18 mouse cellular contexts compared by ENCODE assay signal in the genomic region with DNA sequence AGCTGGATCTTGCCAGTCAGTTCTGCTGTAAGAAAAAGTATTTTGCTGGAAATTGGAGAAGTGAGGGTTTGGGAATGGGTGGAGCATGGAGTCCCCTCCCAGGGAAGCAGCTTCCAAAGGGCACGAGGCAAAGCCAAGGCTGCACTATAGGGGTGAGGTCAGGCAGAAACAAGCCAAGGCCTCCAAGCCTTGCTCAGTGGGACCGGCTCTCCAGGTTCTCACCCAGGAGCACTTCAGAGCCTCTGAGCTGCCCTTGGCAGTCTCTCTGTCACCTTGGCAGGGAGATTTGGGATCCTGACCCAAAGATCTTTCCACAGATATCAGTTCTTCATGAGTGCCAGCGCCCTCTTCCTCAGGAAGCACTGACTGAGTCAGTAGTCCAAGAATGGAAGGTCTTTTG.
DNase-seq lines count a peak whose midpoint lies in the region; ATAC-seq lines count a peak whose summit lies in the region.
"Had no signal": no experiment of that assay in that cellular context is flagged by ENCODE, and none has a peak within 500 bp of the region (broad histone marks: within the 10 kb centered on the region; RNA-seq: fewer than 3 reads in every experiment).

No protein-coding gene starts in this region.

- no peak overlapping the region for H3K4me2 ChIP-seq in kidney, embryonic 14.5 days (replicated peaks; ENCODE audit: low read depth, low read length)
- H3K4me2 ChIP-seq: embryonic facial prominence, embryonic 15.5 days; heart, embryonic 12.5 days; hindbrain, embryonic 14.5 days; intestine, embryonic 15.5 days; neural tube, embryonic 12.5 days had no signal

- no peaks in the 10 kb centered on the region for H3K36me3 ChIP-seq in kidney, embryonic 14.5 days (ENCODE audit: control insufficient read depth, insufficient read depth, low read length)
- H3K36me3 ChIP-seq: embryonic facial prominence, embryonic 15.5 days; G1E; heart, embryonic 12.5 days; intestine, embryonic 15.5 days; neural tube, embryonic 12.5 days had no signal

- H3K9me3 ChIP-seq in kidney, embryonic 14.5 days (ENCODE audit: control insufficient read depth, low read length) = no peaks in the 10 kb centered on the region
- H3K9me3 ChIP-seq: embryonic facial prominence, embryonic 15.5 days; G1E; heart, embryonic 12.5 days; intestine, embryonic 15.5 days; neural tube, embryonic 12.5 days had no signal

- 76% methylated on average over 3 of the region's 3 CpGs for WGBS in kidney, embryonic 14.5 days

- no peak for ATAC-seq in kidney, embryonic 14.5 days (ENCODE audit: low FRiP score, low TSS enrichment)
- ATAC-seq: CD4-positive, CD25-positive, alpha-beta regulatory T cell, adult 4 months; forebrain, embryonic 14.5 days; intestine, embryonic 15.5 days; liver, postnatal 0 days had no signal

- peak; percentile 10 for DNase-seq in kidney, postnatal 14 days
- peak; percentile 70 to 91 for DNase-seq in adrenal gland, adult (ENCODE audit: inconsistent age in 2 of 2, low spot score in 1 of 2)
- DNase-seq in adrenal gland, postnatal 36 days = peak; percentile 68 to 81
- DNase-seq in skeletal muscle tissue, adult 2 months (ENCODE audit: low read depth, low spot score) = peak; percentile 43
- no peak for DNase-seq in testis, postnatal 14 days (ENCODE audit: low spot score)
- no peak for DNase-seq in layer of hippocampus, adult 18-20 months (ENCODE audit: low spot score in 2 of 2)
- DNase-seq: cerebellum, adult 9-11 months; embryo, embryonic 11 days; liver, postnatal 0 days had no signal

- no peak overlapping the region for H3K27ac ChIP-seq in kidney, embryonic 14.5 days (ENCODE audit: low read depth, low read length)
- H3K27ac ChIP-seq: embryonic facial prominence, embryonic 15.5 days; hindbrain, embryonic 14.5 days; intestine, embryonic 15.5 days; neural tube, embryonic 12.5 days had no signal

- H3K9ac ChIP-seq in kidney, embryonic 14.5 days (ENCODE audit: low read depth, low read length) = no peak overlapping the region
- H3K9ac ChIP-seq: embryonic facial prominence, embryonic 15.5 days; heart, embryonic 12.5 days; hindbrain, embryonic 14.5 days; intestine, embryonic 15.5 days; liver, postnatal 0 days; neural tube, embryonic 12.5 days had no signal

- H3K4me1 ChIP-seq in kidney, embryonic 14.5 days (ENCODE audit: control insufficient read depth, insufficient read depth, low read length) = peaks cover 10% of the 10 kb centered on the region; the same call in 1 of the 2 replicates

- H3K4me3 ChIP-seq in kidney, embryonic 14.5 days (ENCODE audit: low read length) = no peak overlapping the region
- H3K4me3 ChIP-seq: embryonic facial prominence, embryonic 15.5 days; heart, embryonic 12.5 days; intestine, embryonic 15.5 days; neural tube, embryonic 12.5 days had no signal

- H3K27me3 ChIP-seq in kidney, embryonic 14.5 days (ENCODE audit: control insufficient read depth, insufficient read depth, low read length) = no peaks in the 10 kb centered on the region
- H3K27me3 ChIP-seq: embryonic facial prominence, embryonic 15.5 days; intestine, embryonic 15.5 days; neural tube, embryonic 12.5 days had no signal

Comparison
In these comparisons a context has a peak if more than half of its experiments do, and no peak if none do; other contexts are left out.
1. DNase-seq: peak in kidney, postnatal 14 days (single experiment), adrenal gland, adult (2 of 2), adrenal gland, postnatal 36 days (2 of 2) and skeletal muscle tissue, adult 2 months (single experiment); none in testis, postnatal 14 days (single experiment) and layer of hippocampus, adult 18-20 months (0 of 2).